Mouse (Mus musculus) midbrain, embryonic 13.5 days (tissue): ENCODE measurements around the gene Kcnq1. TPM values are rescaled to one million over a fixed set of nuclear protein-coding genes. Genes with fewer than 3 reads are reported as not detected.
A peak's percentile ranks its signal among the peaks of the same experiment; 100 is the strongest.

Source experiments
- ATAC-seq: fragments of 200-750 bp; cut with Nextera tagmentation; 2 replicates; pipeline ENCODE4 v1.8.0; 2017; ENCODE audit warnings: mild to moderate bottlenecking, moderate TSS enrichment, moderate library complexity
- H3K27ac ChIP-seq: fragments of 300-500 bp; sonication (generic); 2 replicates; pipeline ENCODE4 v1.5.1; 2015; ENCODE audit warnings: inconsistent platforms, mild to moderate bottlenecking, moderate library complexity
- H3K27me3 ChIP-seq: fragments of 300-500 bp; sonication (generic); 2 replicates; pipeline ENCODE4 v1.6.1; 2015; ENCODE audit warnings: mild to moderate bottlenecking, inconsistent platforms
- H3K36me3 ChIP-seq: fragments of 300-500 bp; sonication (generic); 2 replicates; pipeline ENCODE4 v1.6.1; 2015; ENCODE audit warnings: mild to moderate bottlenecking, inconsistent platforms
- H3K4me1 ChIP-seq: fragments of 300-500 bp; sonication (generic); replicated peaks from 2 replicates; pipeline ENCODE4 v1.6.1; 2015; ENCODE audit warnings: inconsistent platforms
- H3K4me2 ChIP-seq: fragments of 300-500 bp; sonication (generic); replicated peaks from 2 replicates; pipeline ENCODE4 v1.6.1; 2015; ENCODE audit warnings: moderate library complexity, mild to moderate bottlenecking, inconsistent platforms
- H3K4me3 ChIP-seq: fragments of 300-500 bp; sonication (generic); replicated peaks from 2 replicates; pipeline ENCODE4 v1.5.1; 2015; ENCODE audit warnings: mild to moderate bottlenecking, inconsistent platforms
- H3K9ac ChIP-seq: fragments of 300-500 bp; sonication (generic); replicated peaks from 2 replicates; pipeline ENCODE4 v1.6.1; 2015; ENCODE audit warnings: mild to moderate bottlenecking, inconsistent platforms
- H3K9me3 ChIP-seq: fragments of 300-500 bp; sonication (generic); 2 replicates; pipeline ENCODE4 v1.6.1; 2016; ENCODE audit warnings: mild to moderate bottlenecking, inconsistent platforms
- WGBS: fragments of 180-500 bp; shearing (Covaris S2); methylation state at CpG from one replicate; pipeline ENCODE4 v1.1.7; 2015; 5-methylcytosine and 5-hydroxymethylcytosine counted together
- polyA plus RNA-seq: library from polyadenylated mRNA; unstranded; fragments of >200 nt; fragmentation: Nextera tagmentation; extraction: Ambion mirVana; gene quantifications from 2 replicates; pipeline ENCODE4 v1.2.1, GENCODE M21; 2015

Gene Kcnq1
- polyA plus RNA-seq, 1 experiment from 2014 or later = 0.89 TPM

- H3K4me2 ChIP-seq = no peak overlapping the region
- ATAC-seq = no peak
- no peak overlapping the region for H3K9ac ChIP-seq
- H3K27me3 ChIP-seq = no peaks in the 10 kb centered on the region
- H3K36me3 ChIP-seq = no peaks in the 10 kb centered on the region
- H3K4me3 ChIP-seq = no peak overlapping the region
- WGBS = 80% methylated on average over 3 of the region's 3 CpGs
- no peak overlapping the region for H3K27ac ChIP-seq
- no peaks in the 10 kb centered on the region for H3K9me3 ChIP-seq
- no peaks in the 10 kb centered on the region for H3K4me1 ChIP-seq
Observed at GRCm38 (mm10) chr7:143167275-143167674, 61.1 kb downstream of the Kcnq1 start.

- no peaks in the 10 kb centered on the region for H3K27me3 ChIP-seq
- ATAC-seq = no peak
- no peak overlapping the region for H3K27ac ChIP-seq
- no peak overlapping the region for H3K9ac ChIP-seq
- H3K4me3 ChIP-seq = no peak overlapping the region
- peaks cover 7% of the 10 kb centered on the region for H3K4me1 ChIP-seq
- 86% methylated on average over 3 of the region's 3 CpGs for WGBS
- H3K36me3 ChIP-seq = no peaks in the 10 kb centered on the region
- no peak overlapping the region for H3K4me2 ChIP-seq
- no peaks in the 10 kb centered on the region for H3K9me3 ChIP-seq
Observed at GRCm38 (mm10) chr7:143169371-143169770, 63.2 kb downstream of the Kcnq1 start.

- Histone ChIP-seq H3K9ac (no peak overlapping the region), H3K36me3 (no peaks in the 10 kb centered on the region), H3K27me3 (no peaks in the 10 kb centered on the region), H3K27ac (no peak overlapping the region), H3K9me3 (no peaks in the 10 kb centered on the region), H3K4me3 (no peak overlapping the region), H3K4me2 (no peak overlapping the region), H3K4me1 (peaks cover 14% of the 10 kb centered on the region)
- 80% methylated on average over 5 of the region's 5 CpGs for WGBS
- no peak for ATAC-seq
Observed at GRCm38 (mm10) chr7:143172914-143173547, 66.9 kb downstream of the Kcnq1 start.

- peak overlapping the region; percentile 60; the same call in 1 of the 2 replicates for H3K27ac ChIP-seq
- H3K4me3 ChIP-seq = no peak overlapping the region
- H3K9ac ChIP-seq = no peak overlapping the region
- H3K9me3 ChIP-seq = no peaks in the 10 kb centered on the region
- no peak overlapping the region for H3K4me2 ChIP-seq
- WGBS = 25% methylated on average over 6 of the region's 6 CpGs
- H3K27me3 ChIP-seq = no peaks in the 10 kb centered on the region
- no peaks in the 10 kb centered on the region for H3K36me3 ChIP-seq
- ATAC-seq = peak; percentile 62; the same call in 1 of the 2 replicates
- H3K4me1 ChIP-seq = peaks cover 18% of the 10 kb centered on the region
Observed at GRCm38 (mm10) chr7:143174633-143175032, 68.5 kb downstream of the Kcnq1 start.

GRCm38 (mm10) chr7:143178831-143179230 lies 72.7 kb downstream of the Kcnq1 start:
- WGBS = 17% methylated on average over 2 of the region's 2 CpGs
- Histone ChIP-seq H3K27me3 (no peaks in the 10 kb centered on the region), H3K4me1 (peaks cover 15% of the 10 kb centered on the region), H3K36me3 (no peaks in the 10 kb centered on the region), H3K9ac (no peak overlapping the region), H3K4me2 (no peak overlapping the region), H3K4me3 (no peak overlapping the region), H3K27ac (no peak overlapping the region; the same call in 1 of the 2 replicates), H3K9me3 (no peaks in the 10 kb centered on the region)
- ATAC-seq = no peak

- Histone ChIP-seq H3K4me3 (no peak overlapping the region), H3K9me3 (no peaks in the 10 kb centered on the region), H3K27ac (no peak overlapping the region), H3K27me3 (no peaks in the 10 kb centered on the region), H3K4me1 (0 out of 2 replicates have a peak, but pooled peaks cover 6% of the 10 kb centered on the region), H3K9ac (no peak overlapping the region), H3K4me2 (no peak overlapping the region), H3K36me3 (no peaks in the 10 kb centered on the region)
- WGBS = 68% methylated on average over 3 of the region's 3 CpGs
- ATAC-seq = 0 out of 2 replicates have a peak, but pooled peaks have one; percentile 43
Observed at GRCm38 (mm10) chr7:143180761-143181160, 74.6 kb downstream of the Kcnq1 start.

- H3K9ac ChIP-seq = no peak overlapping the region
- no peaks in the 10 kb centered on the region for H3K9me3 ChIP-seq
- WGBS = 93% methylated on average over 4 of the region's 4 CpGs
- no peak overlapping the region for H3K27ac ChIP-seq
- no peak overlapping the region for H3K4me3 ChIP-seq
- H3K4me2 ChIP-seq = no peak overlapping the region
- H3K4me1 ChIP-seq = 0 out of 2 replicates have a peak, but pooled peaks cover 6% of the 10 kb centered on the region
- no peaks in the 10 kb centered on the region for H3K36me3 ChIP-seq
- ATAC-seq = no peak
- no peaks in the 10 kb centered on the region for H3K27me3 ChIP-seq
Observed at GRCm38 (mm10) chr7:143181311-143181710, 75.1 kb downstream of the Kcnq1 start.

GRCm38 (mm10) chr7:143185506-143185905 lies 79.3 kb downstream of the Kcnq1 start:
- Histone ChIP-seq H3K27ac (no peak overlapping the region), H3K4me2 (no peak overlapping the region), H3K9me3 (no peaks in the 10 kb centered on the region), H3K4me1 (peaks cover 7% of the 10 kb centered on the region; the same call in 1 of the 2 replicates), H3K9ac (no peak overlapping the region), H3K27me3 (no peaks in the 10 kb centered on the region), H3K36me3 (no peaks in the 10 kb centered on the region), H3K4me3 (no peak overlapping the region)
- 82% methylated on average over 6 of the region's 6 CpGs for WGBS
- ATAC-seq = no peak

GRCm38 (mm10) chr7:143186378-143186777 lies 80.2 kb downstream of the Kcnq1 start:
- peaks cover 4% of the 10 kb centered on the region; the same call in 1 of the 2 replicates for H3K4me1 ChIP-seq
- H3K36me3 ChIP-seq = no peaks in the 10 kb centered on the region
- no peak overlapping the region for H3K27ac ChIP-seq
- WGBS = 84% methylated on average over 10 of the region's 10 CpGs
- no peak overlapping the region for H3K4me3 ChIP-seq
- ATAC-seq = no peak
- no peak overlapping the region for H3K9ac ChIP-seq
- H3K4me2 ChIP-seq = no peak overlapping the region
- H3K9me3 ChIP-seq = no peaks in the 10 kb centered on the region
- no peaks in the 10 kb centered on the region for H3K27me3 ChIP-seq

GRCm38 (mm10) chr7:143187181-143187580 lies 81.0 kb downstream of the Kcnq1 start:
- Histone ChIP-seq H3K36me3 (no peaks in the 10 kb centered on the region), H3K4me2 (no peak overlapping the region), H3K9me3 (no peaks in the 10 kb centered on the region), H3K27ac (no peak overlapping the region), H3K9ac (no peak overlapping the region), H3K4me1 (peaks cover 4% of the 10 kb centered on the region; the same call in 1 of the 2 replicates), H3K4me3 (no peak overlapping the region), H3K27me3 (no peaks in the 10 kb centered on the region)
- WGBS = 91% methylated on average over 3 of the region's 3 CpGs
- ATAC-seq = no peak

GRCm38 (mm10) chr7:143188589-143188988 lies 82.4 kb downstream of the Kcnq1 start:
- H3K9ac ChIP-seq = no peak overlapping the region
- H3K9me3 ChIP-seq = no peaks in the 10 kb centered on the region
- H3K4me1 ChIP-seq = peaks cover 4% of the 10 kb centered on the region; the same call in 1 of the 2 replicates
- H3K4me3 ChIP-seq = no peak overlapping the region
- no peak overlapping the region for H3K27ac ChIP-seq
- no peak for ATAC-seq
- H3K4me2 ChIP-seq = no peak overlapping the region
- no peaks in the 10 kb centered on the region for H3K27me3 ChIP-seq
- 88% methylated on average over 2 of the region's 2 CpGs for WGBS
- no peaks in the 10 kb centered on the region for H3K36me3 ChIP-seq

- Histone ChIP-seq H3K36me3 (no peaks in the 10 kb centered on the region), H3K9me3 (no peaks in the 10 kb centered on the region), H3K9ac (no peak overlapping the region), H3K4me2 (no peak overlapping the region), H3K4me1 (peaks cover 4% of the 10 kb centered on the region; the same call in 1 of the 2 replicates), H3K4me3 (no peak overlapping the region), H3K27ac (no peak overlapping the region), H3K27me3 (no peaks in the 10 kb centered on the region)
- WGBS = 87% methylated on average over 3 of the region's 3 CpGs
- no peak for ATAC-seq
Observed at GRCm38 (mm10) chr7:143189965-143190722, 84.0 kb downstream of the Kcnq1 start.
